Mouse (Mus musculus) layer of hippocampus, adult 9-11 months (tissue): ENCODE measurements at regions not wholly inside any gene's neighbourhood (a gene's known extent, or its start where the extent isn't known, plus 50 kb on each side); places are given as distances from the start of the nearest gene placed in this dataset.
A peak's percentile ranks its signal among the peaks of the same experiment; 100 is the strongest.

Experiments used
- DNase-seq: peaks from one replicate; pipeline ENCODE4 v3.0.0; 2022

DNA sequence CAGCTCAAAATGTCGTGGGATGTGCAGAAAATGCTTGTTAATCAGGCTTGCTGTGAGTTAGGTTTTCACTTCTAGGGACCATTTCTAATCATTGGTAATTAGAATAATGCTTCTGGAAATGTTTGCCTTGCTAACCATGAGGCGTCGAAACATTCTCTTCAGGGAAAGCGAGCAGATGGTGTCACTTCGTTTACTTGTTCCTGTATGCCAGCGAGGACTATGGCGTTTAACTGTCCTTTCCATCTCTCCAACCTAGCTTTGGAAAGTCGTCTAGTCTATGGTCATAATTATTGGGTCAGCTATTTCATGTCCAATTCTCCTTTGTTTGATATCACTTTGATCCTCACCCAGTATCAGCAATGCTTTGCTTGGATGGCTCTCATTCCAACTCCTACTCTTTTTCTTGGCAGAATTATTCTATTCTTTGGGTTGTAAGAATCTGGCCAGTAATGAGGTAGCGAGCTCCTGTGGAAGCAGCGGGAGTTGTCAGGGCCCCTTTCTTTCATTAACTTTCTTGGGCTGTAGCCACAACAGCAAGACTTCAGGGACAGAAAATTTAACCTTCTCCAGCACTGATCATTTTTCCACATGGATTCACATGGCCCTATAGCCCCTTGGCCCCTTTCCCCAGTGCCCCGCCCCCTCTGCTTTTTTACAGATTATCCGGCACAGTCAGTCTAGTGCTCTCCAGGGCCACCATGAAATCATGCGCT is 374.0 kb upstream of the Plscr5 start:
- no peak for DNase-seq

GRCm38 (mm10) chr9:91803372-91803961 is 389.3 kb upstream of the Plscr5 start:
- DNase-seq, result no peak

DNA sequence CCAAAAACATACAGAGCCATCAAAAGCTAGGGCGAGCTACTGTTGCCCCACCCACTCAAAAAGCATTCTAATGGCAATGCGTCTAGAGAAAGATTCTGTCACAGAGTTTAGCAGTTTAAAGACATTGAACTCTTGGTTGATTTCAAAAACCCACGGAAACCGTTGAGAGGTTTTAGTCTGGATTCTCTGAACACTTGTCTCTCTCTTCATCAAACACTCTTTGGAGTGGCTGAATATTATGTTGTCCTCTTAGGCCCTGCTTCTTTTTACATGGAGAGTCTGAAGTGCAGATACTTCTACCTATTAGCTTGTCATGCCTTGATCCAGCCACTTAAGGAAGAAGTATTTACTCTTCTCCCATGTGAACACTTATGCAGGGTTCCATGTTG is 393.9 kb upstream of the Plscr5 start:
- no peak for DNase-seq

DNA sequence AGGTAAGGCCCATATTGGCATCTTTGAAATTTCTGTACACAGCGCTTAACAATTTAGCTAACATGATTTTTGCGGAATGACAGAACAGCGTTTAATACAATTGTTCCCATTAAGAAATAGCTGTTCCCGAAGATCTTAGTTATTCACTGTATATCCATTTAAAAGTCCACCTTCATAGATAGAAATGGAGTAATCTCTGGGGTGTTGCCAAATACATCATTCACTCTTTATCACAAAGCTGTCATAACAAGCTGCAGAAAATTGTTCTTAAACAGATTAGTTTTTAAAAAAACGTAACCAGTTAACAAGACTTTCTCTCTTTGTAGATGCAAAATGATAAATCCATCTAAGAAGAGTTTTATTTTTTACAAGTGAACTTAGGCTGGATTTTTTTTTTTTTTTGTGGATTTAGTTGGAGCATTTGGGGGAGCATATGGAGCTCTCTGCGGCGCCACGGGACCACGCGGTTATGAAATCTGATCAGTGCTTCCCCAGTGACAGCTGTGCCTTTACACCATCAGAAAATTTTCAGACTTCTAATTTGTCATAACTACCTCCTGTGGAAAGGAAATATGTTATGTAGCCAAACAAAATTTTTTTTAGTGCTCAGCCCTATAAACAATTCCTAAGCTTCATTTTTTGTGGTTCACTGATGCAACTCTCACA is 394.4 kb upstream of the Plscr5 start:
- DNase-seq, result peak; percentile 45

- no peak for DNase-seq
These were observed 395.8 kb upstream of the Plscr5 start for GRCm38 (mm10) chr9:91796976-91797375.

- DNase-seq, result no peak
These were observed 387.3 kb upstream of the Zic1 start for GRCm38 (mm10) chr9:91752935-91753334.

GRCm38 (mm10) chr9:91711106-91711505 is 345.5 kb upstream of the Zic1 start:
- no peak for DNase-seq

GRCm38 (mm10) chr9:91680859-91681258 is 315.2 kb upstream of the Zic1 start:
- no peak for DNase-seq

- no peak for DNase-seq
These were observed 301.1 kb upstream of the Zic1 start for GRCm38 (mm10) chr9:91666667-91667066.

DNA sequence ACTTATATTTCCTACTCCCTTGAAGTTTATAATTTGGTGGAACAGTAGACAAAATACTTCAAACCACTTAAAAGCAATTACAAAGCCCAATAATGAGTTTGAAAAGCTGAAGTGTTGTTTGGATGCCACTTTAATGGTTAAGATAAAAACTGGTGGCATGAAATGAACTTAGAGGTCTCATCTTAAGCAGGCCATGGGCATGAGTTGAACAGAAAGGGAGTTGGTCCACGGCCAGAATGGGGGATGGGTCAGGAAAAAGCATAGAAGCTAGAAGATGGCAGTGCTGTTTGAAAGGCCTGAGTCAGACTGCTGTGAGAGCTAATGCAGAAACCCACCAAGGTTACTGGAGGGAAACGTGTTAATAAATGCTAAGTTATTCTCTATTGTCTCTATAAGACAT is 294.5 kb upstream of the Zic1 start:
- DNase-seq, result no peak

GRCm38 (mm10) chr9:91654071-91654470 is 288.5 kb upstream of the Zic1 start:
- DNase-seq, result no peak

DNA sequence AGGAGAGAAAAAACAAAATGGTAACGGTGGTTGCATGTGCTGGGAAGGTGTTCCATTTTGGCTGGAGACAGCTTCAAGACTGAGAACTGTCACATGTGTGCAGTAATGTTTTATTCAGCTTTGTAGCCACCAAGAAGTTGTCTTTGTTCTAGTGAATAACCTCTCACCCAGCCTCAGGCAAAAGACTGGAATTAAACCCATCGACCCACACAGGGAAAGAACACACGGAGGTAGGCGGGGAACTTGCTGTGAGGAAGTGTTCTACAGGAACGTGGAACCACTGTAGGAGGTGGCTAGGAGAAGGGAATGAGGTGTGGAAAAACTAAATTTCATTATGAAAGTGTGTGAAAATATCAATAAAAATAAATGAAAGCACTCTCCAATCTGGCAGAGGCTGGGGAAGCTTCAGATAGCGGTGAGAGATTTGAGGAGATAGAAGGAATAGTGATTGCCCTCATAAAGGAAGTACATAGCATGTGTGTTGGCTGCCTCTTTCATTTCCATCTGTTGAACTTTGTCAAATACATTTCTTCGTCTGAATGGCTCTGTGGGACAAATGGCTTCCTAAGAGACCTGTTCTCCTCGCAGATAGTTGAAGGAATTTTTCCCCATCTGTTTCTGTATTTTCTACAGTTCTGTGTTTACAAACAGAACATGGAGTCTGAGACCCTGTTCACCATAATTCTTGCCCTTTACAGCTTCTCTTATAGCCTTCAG is 286.9 kb upstream of the Zic1 start:
- no peak for DNase-seq

GRCm38 (mm10) chr9:91610401-91610800 is 244.8 kb upstream of the Zic1 start:
- no peak for DNase-seq

DNA sequence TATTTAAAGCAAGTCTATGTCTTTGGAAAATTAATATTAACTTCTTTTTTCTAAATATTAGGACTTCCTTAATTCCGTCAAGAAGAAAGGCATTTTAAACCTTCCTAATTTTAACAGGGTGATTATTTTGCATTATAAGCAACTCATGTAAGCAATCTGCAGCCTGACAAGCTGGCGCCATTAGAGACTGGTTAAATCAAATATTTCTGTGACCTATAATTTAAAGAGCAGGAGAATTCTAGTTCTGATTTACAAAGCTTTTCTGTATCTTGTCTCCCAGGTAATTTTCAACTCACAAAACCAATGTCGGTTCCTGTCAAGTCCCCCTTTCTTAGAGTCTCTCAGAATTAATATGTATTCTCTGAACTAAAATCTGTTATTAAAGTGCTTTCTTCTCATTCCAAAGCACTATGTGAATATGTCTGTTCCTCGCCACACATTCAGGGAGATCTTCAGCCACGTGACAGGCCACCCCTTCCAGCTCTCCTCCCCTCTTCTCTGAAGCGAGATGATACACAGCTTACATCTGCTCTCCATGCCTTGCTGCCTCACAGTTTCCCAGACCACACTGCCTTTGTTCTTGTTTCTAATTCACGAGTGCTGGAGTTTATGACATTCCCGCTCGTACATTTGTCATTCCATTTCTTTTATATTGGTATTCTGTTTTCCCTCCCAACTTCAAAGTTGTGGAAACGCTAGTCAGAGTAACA is 244.0 kb upstream of the Zic1 start:
- DNase-seq, result no peak

DNA sequence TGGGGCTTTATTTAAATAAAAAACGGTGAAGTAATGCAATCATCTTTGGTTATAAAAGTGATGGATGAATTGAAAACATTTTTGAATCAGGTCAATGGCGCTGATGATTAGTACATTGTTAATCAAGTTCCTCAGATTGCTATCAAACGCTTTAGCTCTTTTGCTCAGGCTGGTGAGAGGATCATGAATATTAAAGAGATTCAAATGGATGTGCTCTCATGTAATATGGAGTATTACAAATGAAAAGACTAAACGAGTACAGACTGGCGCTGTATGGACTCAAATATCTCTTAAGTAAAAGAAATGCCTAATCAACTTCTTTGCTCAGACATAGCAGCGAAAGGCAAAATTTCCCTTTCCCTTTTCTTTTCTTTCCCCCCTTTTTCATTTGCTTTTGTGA is 236.1 kb upstream of the Zic1 start:
- no peak for DNase-seq

DNA sequence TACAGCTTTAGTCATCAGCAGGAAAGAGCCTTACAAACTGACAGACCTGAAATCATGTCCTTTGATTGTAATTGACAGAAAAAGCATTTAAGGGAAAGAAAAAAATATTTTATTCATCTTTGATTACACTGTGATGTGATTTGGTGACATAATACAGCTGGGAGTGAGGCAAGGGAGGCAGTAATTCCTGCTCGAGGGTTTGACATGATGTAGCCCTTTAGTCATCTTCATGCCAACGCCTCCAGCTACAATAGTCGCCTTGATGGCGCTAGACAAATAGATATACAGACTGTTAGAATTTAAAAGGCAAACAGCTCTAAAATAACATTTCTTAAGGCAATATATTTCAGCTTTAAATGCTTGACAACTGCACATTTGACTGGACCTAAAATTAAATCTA is 226.3 kb upstream of the Zic1 start:
- no peak for DNase-seq

GRCm38 (mm10) chr9:91588756-91589155 is 223.1 kb upstream of the Zic1 start:
- DNase-seq, result no peak

- no peak for DNase-seq
These were observed 222.3 kb upstream of the Zic1 start for GRCm38 (mm10) chr9:91587861-91588260.

- no peak for DNase-seq
These were observed 221.7 kb upstream of the Zic1 start for GRCm38 (mm10) chr9:91587271-91587670.

GRCm38 (mm10) chr9:91586635-91587034 is 221.0 kb upstream of the Zic1 start:
- no peak for DNase-seq

- DNase-seq, result no peak
These were observed 208.5 kb upstream of the Zic1 start for GRCm38 (mm10) chr9:91574156-91574555.

DNA sequence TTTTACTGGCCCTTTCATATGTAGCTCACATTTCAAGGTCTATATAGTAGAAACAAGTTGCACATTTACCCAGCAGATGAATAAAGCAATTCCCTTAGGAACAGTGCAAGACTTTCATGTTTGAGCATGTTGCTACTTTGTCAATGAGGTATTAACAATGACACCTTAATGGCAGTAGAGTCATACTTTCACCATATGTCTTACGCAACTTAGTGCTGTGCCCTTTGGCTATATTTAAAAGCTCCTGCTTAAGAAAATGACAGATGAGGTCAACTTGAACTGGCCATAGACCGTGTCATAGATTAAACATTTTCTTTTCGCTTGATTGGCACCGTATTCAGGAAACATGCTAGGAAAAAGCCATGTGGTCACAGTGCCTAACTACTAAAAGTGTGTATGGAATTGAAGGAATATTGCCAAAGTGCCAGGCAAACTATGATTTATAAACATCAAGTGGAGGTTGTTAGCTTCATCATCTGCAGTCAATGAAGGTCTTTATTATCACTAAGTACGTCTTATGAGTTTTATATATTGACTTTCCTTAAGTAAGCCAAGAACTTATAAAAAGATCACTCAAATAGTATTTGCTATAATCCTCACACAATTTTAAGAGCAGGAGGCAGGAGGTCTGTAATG is 200.5 kb upstream of the Zic1 start:
- no peak for DNase-seq

GRCm38 (mm10) chr9:91561331-91561730 is 195.7 kb upstream of the Zic1 start:
- no peak for DNase-seq
